Mouse (Mus musculus): ENCODE measurements around the gene Tac4. TPM values are rescaled to one million over a fixed set of nuclear protein-coding genes. Genes with fewer than 3 reads are reported as not detected.
A peak's percentile ranks its signal among the peaks of the same experiment; 100 is the strongest.

Tac4 gene
- polyA plus RNA-seq, 1 experiment from 2014 or later, result not detected

GRCm38 (mm10) chr11:95231688-95232328, 29.5 kb upstream of the Tac4 start:
- Histone ChIP-seq H3K27ac (ENCODE audit: low read length) (no peak overlapping the region), H3K4me2 (ENCODE audit: low read length) (peak overlapping the region; percentile 56), H3K4me1 (ENCODE audit: control insufficient read depth, insufficient read depth, low read length) (peaks cover 5% of the 10 kb centered on the region), H3K27me3 (ENCODE audit: control insufficient read depth, insufficient read depth, low read depth, low read length) (no peaks in the 10 kb centered on the region), H3K4me3 (ENCODE audit: low read depth, low read length) (no peak overlapping the region), H3K9ac (ENCODE audit: low read depth, low read length) (0 out of 2 replicates have a peak overlapping the region, but pooled peaks have one; percentile 25), H3K36me3 (ENCODE audit: control insufficient read depth, insufficient read depth, low read length) (no peaks in the 10 kb centered on the region), H3K9me3 (replicated peaks; ENCODE audit: control insufficient read depth, low read length, poor library complexity, severe bottlenecking) (no peaks in the 10 kb centered on the region)
- ATAC-seq, result peak; percentile 51; the same call in 1 of the 2 replicates
- 9% methylated on average over 24 of the region's 24 CpGs for WGBS

GRCm38 (mm10) chr11:95232329-95232696, 29.0 kb upstream of the Tac4 start:
- peak; percentile 61; the same call in 1 of the 2 replicates for ATAC-seq
- no peak overlapping the region for H3K27ac ChIP-seq (ENCODE audit: low read length)
- 0 out of 2 replicates have a peak overlapping the region, but pooled peaks have one; percentile 25 for H3K9ac ChIP-seq (ENCODE audit: low read depth, low read length)
- H3K36me3 ChIP-seq (ENCODE audit: control insufficient read depth, insufficient read depth, low read length), result no peaks in the 10 kb centered on the region
- WGBS, result 44% methylated on average over 6 of the region's 6 CpGs
- peak overlapping the region; percentile 56 for H3K4me2 ChIP-seq (ENCODE audit: low read length)
- no peaks in the 10 kb centered on the region for H3K9me3 ChIP-seq (replicated peaks; ENCODE audit: control insufficient read depth, low read length, poor library complexity, severe bottlenecking)
- H3K4me3 ChIP-seq (ENCODE audit: low read depth, low read length), result no peak overlapping the region
- peaks cover 5% of the 10 kb centered on the region for H3K4me1 ChIP-seq (ENCODE audit: control insufficient read depth, insufficient read depth, low read length)
- H3K27me3 ChIP-seq (ENCODE audit: control insufficient read depth, insufficient read depth, low read depth, low read length), result no peaks in the 10 kb centered on the region

GRCm38 (mm10) chr11:95238477-95238876, 22.9 kb upstream of the Tac4 start:
- Histone ChIP-seq H3K4me3 (ENCODE audit: low read depth, low read length) (no peak overlapping the region), H3K27ac (ENCODE audit: low read length) (no peak overlapping the region), H3K36me3 (ENCODE audit: control insufficient read depth, insufficient read depth, low read length) (no peaks in the 10 kb centered on the region), H3K27me3 (ENCODE audit: control insufficient read depth, insufficient read depth, low read depth, low read length) (no peaks in the 10 kb centered on the region), H3K9ac (ENCODE audit: low read depth, low read length) (no peak overlapping the region), H3K9me3 (replicated peaks; ENCODE audit: control insufficient read depth, low read length, poor library complexity, severe bottlenecking) (no peaks in the 10 kb centered on the region), H3K4me2 (ENCODE audit: low read length) (no peak overlapping the region), H3K4me1 (ENCODE audit: control insufficient read depth, insufficient read depth, low read length) (no peaks in the 10 kb centered on the region)
- ATAC-seq, result no peak
- 82% methylated on average over 6 of the region's 6 CpGs for WGBS

GRCm38 (mm10) chr11:95242653-95243052, 18.7 kb upstream of the Tac4 start:
- H3K9me3 ChIP-seq (replicated peaks; ENCODE audit: control insufficient read depth, low read length, poor library complexity, severe bottlenecking), result no peaks in the 10 kb centered on the region
- no peaks in the 10 kb centered on the region for H3K4me1 ChIP-seq (ENCODE audit: control insufficient read depth, insufficient read depth, low read length)
- H3K4me3 ChIP-seq (ENCODE audit: low read depth, low read length), result no peak overlapping the region
- no peak overlapping the region for H3K4me2 ChIP-seq (ENCODE audit: low read length)
- no peak overlapping the region for H3K27ac ChIP-seq (ENCODE audit: low read length)
- WGBS, result 63% methylated on average over 6 of the region's 6 CpGs
- no peaks in the 10 kb centered on the region for H3K27me3 ChIP-seq (ENCODE audit: control insufficient read depth, insufficient read depth, low read depth, low read length)
- no peak overlapping the region for H3K9ac ChIP-seq (ENCODE audit: low read depth, low read length)
- no peaks in the 10 kb centered on the region for H3K36me3 ChIP-seq (ENCODE audit: control insufficient read depth, insufficient read depth, low read length)
- no peak for ATAC-seq

- no peaks in the 10 kb centered on the region for H3K36me3 ChIP-seq (ENCODE audit: control insufficient read depth, insufficient read depth, low read length)
These were observed 15.9 kb upstream of the Tac4 start for GRCm38 (mm10) chr11:95245456-95245855.

GRCm38 (mm10) chr11:95247065-95247464, 14.3 kb upstream of the Tac4 start:
- WGBS, result 29% methylated on average over 14 of the region's 14 CpGs
- no peak for ATAC-seq
- no peak overlapping the region for H3K9ac ChIP-seq (ENCODE audit: low read depth, low read length)

More at GRCm38 (mm10) chr11:95245456-95245855, 15.9 kb upstream of the Tac4 start:
- no peak overlapping the region for H3K27ac ChIP-seq (ENCODE audit: low read length)
- ATAC-seq, result no peak
- 72% methylated on average over 7 of the region's 7 CpGs for WGBS
- H3K4me1 ChIP-seq (ENCODE audit: control insufficient read depth, insufficient read depth, low read length), result no peaks in the 10 kb centered on the region
- no peaks in the 10 kb centered on the region for H3K9me3 ChIP-seq (replicated peaks; ENCODE audit: control insufficient read depth, low read length, poor library complexity, severe bottlenecking)
- no peak overlapping the region for H3K4me2 ChIP-seq (ENCODE audit: low read length)
- H3K4me3 ChIP-seq (ENCODE audit: low read depth, low read length), result no peak overlapping the region
- H3K27me3 ChIP-seq (ENCODE audit: control insufficient read depth, insufficient read depth, low read depth, low read length), result no peaks in the 10 kb centered on the region
- H3K9ac ChIP-seq (ENCODE audit: low read depth, low read length), result no peak overlapping the region

GRCm38 (mm10) chr11:95250110-95250509, 11.2 kb upstream of the Tac4 start:
- no peaks in the 10 kb centered on the region for H3K9me3 ChIP-seq (replicated peaks; ENCODE audit: control insufficient read depth, low read length, poor library complexity, severe bottlenecking)
- 52% methylated on average over 10 of the region's 10 CpGs for WGBS
- no peak overlapping the region for H3K4me2 ChIP-seq (ENCODE audit: low read length)
- H3K4me3 ChIP-seq (ENCODE audit: low read depth, low read length), result no peak overlapping the region
- ATAC-seq, result no peak
- no peaks in the 10 kb centered on the region for H3K27me3 ChIP-seq (ENCODE audit: control insufficient read depth, insufficient read depth, low read depth, low read length)
- no peaks in the 10 kb centered on the region for H3K36me3 ChIP-seq (ENCODE audit: control insufficient read depth, insufficient read depth, low read length)
- no peaks in the 10 kb centered on the region for H3K4me1 ChIP-seq (ENCODE audit: control insufficient read depth, insufficient read depth, low read length)
- no peak overlapping the region for H3K27ac ChIP-seq (ENCODE audit: low read length)
- H3K9ac ChIP-seq (ENCODE audit: low read depth, low read length), result no peak overlapping the region

More at GRCm38 (mm10) chr11:95247065-95247464, 14.3 kb upstream of the Tac4 start:
- no peaks in the 10 kb centered on the region for H3K36me3 ChIP-seq (ENCODE audit: control insufficient read depth, insufficient read depth, low read length)
- H3K4me2 ChIP-seq (ENCODE audit: low read length), result no peak overlapping the region
- no peaks in the 10 kb centered on the region for H3K27me3 ChIP-seq (ENCODE audit: control insufficient read depth, insufficient read depth, low read depth, low read length)
- H3K9me3 ChIP-seq (replicated peaks; ENCODE audit: control insufficient read depth, low read length, poor library complexity, severe bottlenecking), result no peaks in the 10 kb centered on the region
- H3K4me1 ChIP-seq (ENCODE audit: control insufficient read depth, insufficient read depth, low read length), result no peaks in the 10 kb centered on the region
- no peak overlapping the region for H3K4me3 ChIP-seq (ENCODE audit: low read depth, low read length)
- H3K27ac ChIP-seq (ENCODE audit: low read length), result no peak overlapping the region

GRCm38 (mm10) chr11:95251295-95251694, 10.0 kb upstream of the Tac4 start:
- Histone ChIP-seq H3K27ac (ENCODE audit: low read length) (no peak overlapping the region), H3K27me3 (ENCODE audit: control insufficient read depth, insufficient read depth, low read depth, low read length) (no peaks in the 10 kb centered on the region), H3K4me1 (ENCODE audit: control insufficient read depth, insufficient read depth, low read length) (no peaks in the 10 kb centered on the region), H3K4me3 (ENCODE audit: low read depth, low read length) (no peak overlapping the region), H3K4me2 (ENCODE audit: low read length) (no peak overlapping the region), H3K9ac (ENCODE audit: low read depth, low read length) (no peak overlapping the region), H3K36me3 (ENCODE audit: control insufficient read depth, insufficient read depth, low read length) (no peaks in the 10 kb centered on the region), H3K9me3 (replicated peaks; ENCODE audit: control insufficient read depth, low read length, poor library complexity, severe bottlenecking) (no peaks in the 10 kb centered on the region)
- ATAC-seq, result no peak
- WGBS, result 3% methylated on average over 11 of the region's 11 CpGs

GRCm38 (mm10) chr11:95252104-95252503, 9.2 kb upstream of the Tac4 start:
- Histone ChIP-seq H3K36me3 (ENCODE audit: control insufficient read depth, insufficient read depth, low read length) (no peaks in the 10 kb centered on the region), H3K9ac (ENCODE audit: low read depth, low read length) (no peak overlapping the region), H3K4me3 (ENCODE audit: low read depth, low read length) (no peak overlapping the region), H3K4me2 (ENCODE audit: low read length) (no peak overlapping the region), H3K27me3 (ENCODE audit: control insufficient read depth, insufficient read depth, low read depth, low read length) (no peaks in the 10 kb centered on the region), H3K4me1 (ENCODE audit: control insufficient read depth, insufficient read depth, low read length) (no peaks in the 10 kb centered on the region), H3K9me3 (replicated peaks; ENCODE audit: control insufficient read depth, low read length, poor library complexity, severe bottlenecking) (no peaks in the 10 kb centered on the region), H3K27ac (ENCODE audit: low read length) (no peak overlapping the region)
- 82% methylated on average over 6 of the region's 6 CpGs for WGBS
- no peak for ATAC-seq
